Mouse (Mus musculus) limb, embryonic 12.5 days (tissue): ENCODE measurements at regions not wholly inside any gene's neighbourhood (a gene's known extent, or its start where the extent isn't known, plus 50 kb on each side); places are given as distances from the start of the nearest gene placed in this dataset.

Experiments used
- ATAC-seq: fragments of 200-750 bp; cut with Nextera tagmentation; 2 replicates; pipeline ENCODE4 v1.8.0; 2017; ENCODE audit warnings: low read depth, moderate TSS enrichment; ENCODE audit not compliant: insufficient number of reproducible peaks, insufficient read depth, low FRiP score, low TSS enrichment
- H3K27ac ChIP-seq: fragments of 300-500 bp; sonication (generic); 2 replicates; pipeline ENCODE4 v1.5.1; 2016; ENCODE audit warnings: mild to moderate bottlenecking, moderate library complexity
- H3K27me3 ChIP-seq: fragments of 300-500 bp; sonication (generic); 2 replicates; pipeline ENCODE4 v1.6.1; 2016; ENCODE audit warnings: mild to moderate bottlenecking, moderate library complexity
- H3K36me3 ChIP-seq: fragments of 300-500 bp; sonication (generic); 2 replicates; pipeline ENCODE4 v1.6.1; 2016; ENCODE audit warnings: mild to moderate bottlenecking, moderate library complexity
- H3K4me1 ChIP-seq: fragments of 300-500 bp; sonication (generic); replicated peaks from 2 replicates; pipeline ENCODE4 v1.6.1; 2016
- H3K4me2 ChIP-seq: fragments of 300-500 bp; sonication (generic); 2 replicates; pipeline ENCODE4 v1.6.1; 2016; ENCODE audit warnings: mild to moderate bottlenecking, moderate library complexity
- H3K4me3 ChIP-seq: fragments of 300-500 bp; sonication (generic); replicated peaks from 2 replicates; pipeline ENCODE4 v1.5.1; 2016; ENCODE audit warnings: mild to moderate bottlenecking
- H3K9ac ChIP-seq: fragments of 300-500 bp; sonication (generic); replicated peaks from 2 replicates; pipeline ENCODE4 v1.6.1; 2016; ENCODE audit warnings: mild to moderate bottlenecking, moderate library complexity
- H3K9me3 ChIP-seq: fragments of 300-500 bp; sonication (generic); 2 replicates; pipeline ENCODE4 v1.6.1; 2016; ENCODE audit warnings: mild to moderate bottlenecking, moderate library complexity
- WGBS: fragments of 180-500 bp; shearing (Covaris S2); methylation state at CpG from one replicate; pipeline ENCODE4 v1.1.7; 2016; 5-methylcytosine and 5-hydroxymethylcytosine counted together

- Histone ChIP-seq H3K27ac (no peak overlapping the region), H3K27me3 (no peaks in the 10 kb centered on the region), H3K4me2 (no peak overlapping the region), H3K36me3 (no peaks in the 10 kb centered on the region), H3K9me3 (no peaks in the 10 kb centered on the region), H3K9ac (no peak overlapping the region), H3K4me3 (no peak overlapping the region), H3K4me1 (0 out of 2 replicates have a peak, but pooled peaks cover 4% of the 10 kb centered on the region)
- ATAC-seq, result no peak
- 86% methylated on average over 2 of the region's 2 CpGs for WGBS
These were observed 103.8 kb downstream of the Phlda1 start for GRCm38 (mm10) chr10:111609889-111610288.

GRCm38 (mm10) chr10:111619627-111620270 lies 113.7 kb downstream of the Phlda1 start:
- WGBS, result 78% methylated on average over 10 of the region's 11 CpGs
- Histone ChIP-seq H3K4me3 (no peak overlapping the region), H3K4me1 (peaks cover 15% of the 10 kb centered on the region), H3K36me3 (no peaks in the 10 kb centered on the region), H3K27ac (no peak overlapping the region), H3K9me3 (no peaks in the 10 kb centered on the region), H3K27me3 (no peaks in the 10 kb centered on the region), H3K9ac (no peak overlapping the region), H3K4me2 (no peak overlapping the region)
- no peak for ATAC-seq

GRCm38 (mm10) chr10:111620927-111621676 lies 115.0 kb downstream of the Phlda1 start:
- no peaks in the 10 kb centered on the region for H3K9me3 ChIP-seq
- H3K4me1 ChIP-seq, result peaks cover 15% of the 10 kb centered on the region
- no peaks in the 10 kb centered on the region for H3K36me3 ChIP-seq
- no peak for ATAC-seq
- WGBS, result 60% methylated on average over 11 of the region's 11 CpGs
- no peak overlapping the region for H3K9ac ChIP-seq
- no peak overlapping the region for H3K4me3 ChIP-seq
- H3K4me2 ChIP-seq, result no peak overlapping the region
- H3K27ac ChIP-seq, result no peak overlapping the region
- H3K27me3 ChIP-seq, result no peaks in the 10 kb centered on the region

GRCm38 (mm10) chr10:111622789-111623188 lies 116.7 kb downstream of the Phlda1 start:
- H3K36me3 ChIP-seq, result no peaks in the 10 kb centered on the region
- H3K9ac ChIP-seq, result no peak overlapping the region
- ATAC-seq, result no peak
- no peaks in the 10 kb centered on the region for H3K27me3 ChIP-seq
- no peak overlapping the region for H3K4me3 ChIP-seq
- H3K4me2 ChIP-seq, result no peak overlapping the region
- no peaks in the 10 kb centered on the region for H3K9me3 ChIP-seq
- WGBS, result 20% methylated on average over 4 of the region's 4 CpGs
- H3K27ac ChIP-seq, result no peak overlapping the region
- peaks cover 15% of the 10 kb centered on the region for H3K4me1 ChIP-seq

GRCm38 (mm10) chr10:111624021-111624420 lies 117.9 kb downstream of the Phlda1 start:
- no peak overlapping the region for H3K9ac ChIP-seq
- no peak overlapping the region for H3K27ac ChIP-seq
- H3K9me3 ChIP-seq, result no peaks in the 10 kb centered on the region
- no peaks in the 10 kb centered on the region for H3K36me3 ChIP-seq
- no peak for ATAC-seq
- peaks cover 15% of the 10 kb centered on the region for H3K4me1 ChIP-seq
- H3K4me3 ChIP-seq, result no peak overlapping the region
- no peaks in the 10 kb centered on the region for H3K27me3 ChIP-seq
- WGBS, result 46% methylated on average over 2 of the region's 2 CpGs
- no peak overlapping the region for H3K4me2 ChIP-seq

GRCm38 (mm10) chr10:111624624-111625023 lies 118.5 kb downstream of the Phlda1 start:
- no peaks in the 10 kb centered on the region for H3K9me3 ChIP-seq
- no peak overlapping the region for H3K9ac ChIP-seq
- no peak overlapping the region for H3K4me2 ChIP-seq
- no peaks in the 10 kb centered on the region for H3K36me3 ChIP-seq
- no peak for ATAC-seq
- 61% methylated on average over 7 of the region's 7 CpGs for WGBS
- H3K27ac ChIP-seq, result no peak overlapping the region
- no peak overlapping the region for H3K4me3 ChIP-seq
- H3K4me1 ChIP-seq, result peaks cover 15% of the 10 kb centered on the region
- no peaks in the 10 kb centered on the region for H3K27me3 ChIP-seq

- H3K27me3 ChIP-seq, result no peaks in the 10 kb centered on the region
- no peak overlapping the region for H3K4me2 ChIP-seq
These were observed 119.5 kb downstream of the Phlda1 start for GRCm38 (mm10) chr10:111625573-111625972.

GRCm38 (mm10) chr10:111626009-111626408 lies 119.9 kb downstream of the Phlda1 start:
- Histone ChIP-seq H3K4me2 (no peak overlapping the region), H3K9me3 (no peaks in the 10 kb centered on the region), H3K4me1 (peaks cover 15% of the 10 kb centered on the region), H3K4me3 (no peak overlapping the region), H3K27me3 (no peaks in the 10 kb centered on the region), H3K9ac (no peak overlapping the region), H3K36me3 (no peaks in the 10 kb centered on the region), H3K27ac (no peak overlapping the region)
- 91% methylated on average over 6 of the region's 6 CpGs for WGBS
- no peak for ATAC-seq

More at GRCm38 (mm10) chr10:111625573-111625972, 119.5 kb downstream of the Phlda1 start:
- H3K4me1 ChIP-seq, result peaks cover 15% of the 10 kb centered on the region
- WGBS, result 94% methylated on average over 11 of the region's 11 CpGs
- H3K36me3 ChIP-seq, result no peaks in the 10 kb centered on the region
- ATAC-seq, result no peak
- H3K27ac ChIP-seq, result no peak overlapping the region
- no peaks in the 10 kb centered on the region for H3K9me3 ChIP-seq
- no peak overlapping the region for H3K9ac ChIP-seq
- H3K4me3 ChIP-seq, result no peak overlapping the region

- H3K4me2 ChIP-seq, result no peak overlapping the region
- no peaks in the 10 kb centered on the region for H3K4me1 ChIP-seq
- H3K4me3 ChIP-seq, result no peak overlapping the region
- H3K27ac ChIP-seq, result no peak overlapping the region
- 66% methylated on average over 14 of the region's 14 CpGs for WGBS
- no peak overlapping the region for H3K9ac ChIP-seq
- H3K27me3 ChIP-seq, result no peaks in the 10 kb centered on the region
- no peaks in the 10 kb centered on the region for H3K36me3 ChIP-seq
- no peak for ATAC-seq
- H3K9me3 ChIP-seq, result no peaks in the 10 kb centered on the region
These were observed 130.2 kb downstream of the Phlda1 start for GRCm38 (mm10) chr10:111636283-111636682.

GRCm38 (mm10) chr10:111637084-111637735 lies 131.1 kb downstream of the Phlda1 start:
- 84% methylated on average over 12 of the region's 12 CpGs for WGBS

GRCm38 (mm10) chr10:111639866-111640265 lies 133.8 kb downstream of the Phlda1 start:
- Histone ChIP-seq H3K9me3 (no peaks in the 10 kb centered on the region), H3K9ac (no peak overlapping the region), H3K27ac (no peak overlapping the region), H3K4me3 (no peak overlapping the region), H3K27me3 (no peaks in the 10 kb centered on the region), H3K4me1 (no peaks in the 10 kb centered on the region), H3K36me3 (no peaks in the 10 kb centered on the region), H3K4me2 (no peak overlapping the region)
- ATAC-seq, result no peak
- WGBS, result 91% methylated on average over 7 of the region's 7 CpGs

More at GRCm38 (mm10) chr10:111637084-111637735, 131.1 kb downstream of the Phlda1 start:
- H3K27ac ChIP-seq, result no peak overlapping the region
- ATAC-seq, result no peak
- no peaks in the 10 kb centered on the region for H3K36me3 ChIP-seq
- H3K4me1 ChIP-seq, result no peaks in the 10 kb centered on the region
- no peak overlapping the region for H3K9ac ChIP-seq
- no peak overlapping the region for H3K4me2 ChIP-seq
- no peaks in the 10 kb centered on the region for H3K27me3 ChIP-seq
- H3K9me3 ChIP-seq, result no peaks in the 10 kb centered on the region
- H3K4me3 ChIP-seq, result no peak overlapping the region
